Mouse (Mus musculus) forelimb bud, embryonic 11.5 days (tissue): ENCODE data around the gene Acot12.

Experiments used
- DNase-seq: peaks from one replicate; pipeline ENCODE4 v3.0.0-alpha.2; 2012; ENCODE audit warnings: low read depth, low spot score

The Acot12 gene

DNA sequence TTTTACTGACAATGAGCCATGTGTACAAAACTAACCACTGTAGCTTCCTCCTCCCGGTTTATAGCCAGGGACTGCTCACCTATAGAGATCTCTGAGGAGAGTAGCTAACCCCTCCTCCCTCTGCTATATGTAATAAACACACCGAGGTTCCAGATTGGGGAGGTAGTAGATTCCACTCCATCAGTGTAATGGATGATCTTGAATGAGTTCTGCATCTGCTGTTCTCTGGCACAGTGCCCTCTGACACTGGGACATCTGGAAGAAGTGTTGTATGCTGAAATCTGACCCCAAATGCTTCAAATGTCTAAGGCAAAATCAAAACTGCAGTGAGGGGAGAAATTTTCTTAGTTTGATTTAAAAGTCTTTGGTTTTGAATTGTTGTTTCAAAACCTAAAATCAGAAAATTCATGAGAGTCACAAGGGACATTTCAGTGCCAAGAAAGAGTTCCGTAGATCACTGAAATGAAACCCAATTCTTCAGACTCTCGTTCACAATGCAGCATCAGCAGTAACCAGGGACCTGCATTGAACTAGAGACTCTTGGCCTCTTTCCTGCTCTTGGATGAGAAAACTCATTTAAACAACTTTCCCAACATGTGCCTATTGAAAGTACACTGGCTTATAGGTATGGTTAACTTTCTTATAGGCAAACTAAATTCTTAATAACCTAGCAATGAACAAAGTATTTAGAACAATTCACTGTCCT is 83.7 kb downstream of the Acot12 start:
- peak; percentile 48 for DNase-seq

DNA sequence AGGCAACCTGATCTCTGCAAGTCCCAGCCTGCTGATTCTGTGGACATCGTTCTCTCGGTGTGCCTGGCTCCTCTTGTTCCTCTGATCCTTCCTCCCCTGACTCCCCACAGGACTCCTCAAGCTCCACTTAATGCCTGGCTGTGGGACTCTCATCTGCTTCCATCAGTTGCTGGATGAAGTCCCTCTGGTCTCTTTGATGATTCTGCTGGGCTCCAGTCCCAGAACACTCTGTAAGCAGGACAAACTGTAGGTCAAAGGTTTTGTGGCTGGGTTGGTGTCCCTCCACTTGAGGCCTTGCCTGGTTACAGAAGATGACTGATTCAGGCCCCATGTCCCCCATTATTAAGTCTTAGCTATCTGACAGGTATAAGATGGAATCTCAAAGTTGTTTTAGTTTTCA is 84.8 kb downstream of the Acot12 start:
- DNase-seq, result no peak

DNA sequence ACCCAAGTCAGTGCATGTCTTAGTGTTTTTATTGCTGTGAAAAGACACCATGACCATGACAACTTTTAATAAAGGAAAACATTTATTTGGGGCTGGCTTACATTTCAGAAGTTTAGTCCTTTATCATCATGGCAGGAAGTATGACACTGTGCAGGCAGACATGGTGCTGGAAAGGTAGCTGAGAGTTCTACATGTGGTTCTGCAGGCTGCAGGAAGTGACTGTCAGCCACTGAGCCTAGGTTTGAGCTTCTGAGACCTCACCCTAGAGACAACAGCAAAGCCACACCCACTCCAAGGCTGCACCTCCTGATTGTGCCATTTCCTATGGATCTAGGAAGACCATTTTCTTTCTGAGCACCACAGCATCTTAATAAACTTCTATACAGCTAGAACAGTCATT is 86.6 kb downstream of the Acot12 start:
- no peak for DNase-seq
